Mouse (Mus musculus) fibroblast of lung, adult 2 months (primary cell): ENCODE results near the gene Angel2.

Experiments used
- DNase-seq: peaks from one replicate; pipeline ENCODE4 v3.0.0-alpha.2; 2011; ENCODE audit warnings: low read depth

The Angel2 gene

DNA sequence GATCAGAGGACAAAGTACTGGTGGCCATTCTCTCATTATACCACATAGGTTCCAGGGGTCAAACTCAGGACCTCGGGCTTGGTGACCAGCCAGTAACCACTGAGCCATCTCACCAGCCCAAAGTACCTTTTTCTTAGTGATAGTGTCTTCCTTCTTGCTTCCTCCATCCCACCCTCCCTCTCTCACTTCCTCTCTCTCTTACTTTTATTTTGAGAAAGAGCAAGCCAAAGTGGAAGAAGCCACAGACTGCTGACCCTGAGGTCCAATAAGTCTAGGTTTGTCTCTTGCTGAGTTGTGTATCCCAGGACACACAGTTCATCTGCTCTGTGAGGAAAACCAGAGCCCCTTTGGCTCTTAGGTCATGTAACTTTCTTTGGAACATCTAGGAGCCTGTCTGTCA lies 55.6 kb downstream of the Angel2 start:
- no peak for DNase-seq

DNA sequence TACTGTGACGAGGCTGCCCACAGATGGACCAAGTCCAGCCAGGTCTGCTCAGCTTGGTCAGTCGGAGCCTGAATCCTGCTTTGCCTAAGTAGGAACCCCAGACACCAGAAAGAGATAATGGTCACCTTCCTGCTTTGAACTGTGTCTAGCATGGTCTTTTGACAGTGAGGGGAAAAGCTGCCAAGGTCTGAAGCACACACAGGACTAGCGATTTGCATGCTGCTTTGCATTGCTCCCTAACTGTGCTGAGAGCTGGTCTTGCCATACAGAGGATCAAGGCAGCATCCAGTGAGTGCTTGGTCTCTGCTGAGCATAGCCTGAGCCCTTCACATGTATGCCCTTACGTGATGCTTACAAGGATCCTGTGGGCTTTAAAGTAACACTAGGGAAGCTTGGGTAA lies 56.5 kb downstream of the Angel2 start:
- no peak for DNase-seq

DNA sequence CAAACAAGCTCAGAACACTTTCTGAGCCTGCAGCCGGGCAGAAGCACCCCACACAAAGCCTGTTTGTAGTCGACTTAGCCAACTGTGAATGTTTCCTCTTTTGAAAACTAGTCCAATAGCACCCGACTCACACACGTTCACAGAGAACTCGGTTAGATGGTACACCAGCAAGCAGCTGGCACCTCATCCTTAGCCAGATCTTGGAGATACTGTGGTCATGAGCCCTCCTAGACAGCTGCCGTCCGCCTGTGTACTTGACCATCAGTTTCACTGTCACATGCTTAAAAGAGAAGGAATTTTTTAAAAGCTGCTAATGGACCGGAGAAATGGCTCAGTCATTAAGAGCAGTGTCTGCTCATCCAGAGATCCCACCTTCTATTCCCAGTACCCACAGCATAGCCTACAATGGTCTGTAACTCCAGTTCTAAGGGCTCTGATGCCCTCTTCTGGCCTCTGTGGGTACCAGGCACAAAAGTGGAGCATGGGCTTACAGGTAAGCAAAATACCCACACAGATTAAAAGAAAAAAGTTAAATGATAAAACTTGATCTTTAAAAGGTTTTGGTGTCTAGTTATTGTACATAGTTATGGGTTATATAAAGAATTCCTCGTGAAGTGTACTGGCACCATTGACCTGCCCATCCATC lies 64.6 kb downstream of the Angel2 start:
- DNase-seq, result no peak

DNA sequence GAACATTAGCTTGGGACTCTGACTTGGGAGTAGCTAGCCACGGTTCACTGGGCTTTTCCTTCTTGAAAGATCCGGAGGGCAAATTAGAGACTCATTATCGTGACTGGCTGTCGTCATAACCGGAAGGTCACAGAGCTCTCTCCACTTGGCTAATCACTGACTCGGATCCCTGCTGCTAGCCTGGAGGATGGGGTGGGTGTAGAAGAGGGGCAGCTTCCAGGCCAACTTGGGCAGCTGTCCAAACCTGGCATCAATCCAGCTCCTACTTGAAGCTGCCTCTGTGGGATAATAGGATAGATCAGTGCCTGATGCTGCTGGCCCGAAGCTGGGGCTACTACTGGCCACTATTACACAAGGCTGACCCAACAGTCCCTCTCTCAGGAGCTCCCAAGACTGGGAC lies 70.6 kb downstream of the Angel2 start:
- no peak for DNase-seq

DNA sequence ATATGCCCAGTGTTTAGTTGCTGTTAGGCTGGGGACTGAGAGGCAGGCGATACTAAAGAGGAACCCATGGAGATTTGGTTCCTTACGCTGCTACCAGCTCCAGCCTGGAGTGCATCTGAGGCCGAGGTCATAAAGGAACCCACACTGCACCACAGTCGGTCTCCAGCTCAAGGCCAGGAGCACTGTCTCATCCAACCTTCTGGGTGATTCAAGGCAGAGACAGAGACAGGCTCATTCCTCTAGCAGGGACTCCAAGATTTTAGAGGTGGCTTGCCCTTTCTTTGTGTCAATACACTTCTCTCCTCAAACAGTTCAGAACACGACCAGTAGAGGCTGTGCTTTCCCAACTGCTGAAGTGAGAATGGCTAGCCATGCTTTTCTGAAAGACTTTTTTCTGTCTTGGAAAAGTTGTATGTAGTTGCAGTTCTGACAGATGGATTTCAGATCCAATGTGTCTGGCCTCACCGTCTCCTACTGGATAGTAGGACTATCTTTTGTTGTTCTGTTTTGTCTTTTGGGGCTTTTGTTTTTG lies 71.5 kb downstream of the Angel2 start:
- DNase-seq, result no peak
